Mouse (Mus musculus) ES-E14 (cell line): ENCODE measurements around the gene Sufu.

Experiments
- MAFK ChIP-seq: IDR thresholded peaks from 2 replicates; pipeline ENCODE4 v1.6.1; 2014; ENCODE audit warnings: mild to moderate bottlenecking, low read depth, low read length, inconsistent platforms; ENCODE audit not compliant: insufficient read depth
- ZC3H11A ChIP-seq: IDR thresholded peaks from 2 replicates; pipeline ENCODE4 v1.6.1; 2012; ENCODE audit warnings: low read depth, mild to moderate bottlenecking, inconsistent platforms, low read length, borderline replicate concordance

DNA sequence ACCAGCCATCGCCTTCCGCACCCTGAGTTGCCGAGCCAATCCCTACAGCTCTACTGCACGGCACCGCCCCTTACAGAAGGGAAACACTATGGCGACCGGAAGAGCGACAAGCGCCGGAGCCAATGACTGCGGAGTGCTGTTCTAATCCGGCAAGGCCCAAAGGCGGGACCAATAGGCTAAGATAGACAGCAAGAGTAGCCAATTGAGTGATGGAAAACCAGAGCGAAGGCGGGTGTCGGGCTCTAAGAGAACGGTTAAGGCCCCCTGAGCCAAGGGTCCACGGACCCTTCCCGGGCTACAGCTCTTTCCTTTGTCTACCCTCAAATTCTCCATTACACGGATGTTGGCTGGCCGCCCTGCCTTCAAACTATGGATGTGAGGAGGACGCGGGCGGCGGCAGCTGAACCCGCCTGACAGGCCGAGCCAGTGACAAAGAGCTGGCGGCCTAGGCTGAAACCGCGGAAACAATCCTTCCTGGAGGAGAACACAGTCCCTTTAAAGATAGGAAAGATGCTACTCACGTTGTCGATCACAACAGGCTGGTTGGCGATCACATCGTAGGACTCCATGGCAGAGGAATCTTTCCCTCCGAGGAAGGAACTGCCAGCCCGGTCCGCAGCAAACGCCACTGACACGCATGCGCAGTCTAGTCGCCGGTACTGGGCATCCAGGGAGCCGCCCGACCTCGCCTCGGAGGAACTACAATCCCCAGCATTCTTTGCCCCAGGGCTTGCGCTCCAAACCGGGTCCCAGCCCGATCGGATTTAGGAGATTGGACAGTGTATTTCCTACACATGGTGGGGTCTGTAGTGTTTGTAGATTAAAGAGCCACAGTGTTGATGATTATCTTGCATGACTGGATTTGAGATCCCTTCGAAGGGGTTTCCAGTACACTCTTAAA is 1.3 kb upstream of the Sufu start, which contains the start of gene Actr1a:
- TF ChIP-seq MAFK (no peak), ZC3H11A (no peak)
